Mouse (Mus musculus): ENCODE results near the gene Pla2g1b. TPM values are rescaled to one million over a fixed set of nuclear protein-coding genes. Genes with fewer than 3 reads are reported as not detected.
"Not testable (repeated sequence)": the region's sequence is repeated elsewhere in the genome, so short reads cannot be mapped to it uniquely, and the experiment has no call there.

Pla2g1b gene
- polyA plus RNA-seq, 1 experiment from 2014 or later = 1.1 TPM

- peaks cover 4% of the 10 kb centered on the region; the same call in 1 of the 2 replicates for H3K36me3 ChIP-seq
- ATAC-seq (ENCODE audit: extremely low read depth, insufficient number of reproducible peaks, low FRiP score, low TSS enrichment) = no peak
- WGBS = 80% methylated on average over 8 of the region's 8 CpGs
Observed at GRCm38 (mm10) chr5:115487353-115487752, 21.3 kb downstream of the Pla2g1b start.

GRCm38 (mm10) chr5:115487942-115488580, 22.0 kb downstream of the Pla2g1b start:
- Histone ChIP-seq H3K4me1 (peaks cover 35% of the 10 kb centered on the region), H3K4me3 (no peak overlapping the region), H3K4me2 (peak overlapping the region; percentile 75), H3K36me3 (no peaks in the 10 kb centered on the region), H3K9ac (no peak overlapping the region), H3K27me3 (replicated peaks) (no peaks in the 10 kb centered on the region), H3K27ac (replicated peaks) (no peak overlapping the region; the same call in 1 of the 2 replicates), H3K9me3 (no peaks in the 10 kb centered on the region)
- no peak for ATAC-seq (ENCODE audit: extremely low read depth, insufficient number of reproducible peaks, low FRiP score, low TSS enrichment)
- 73% methylated on average over 9 of the region's 9 CpGs for WGBS

More at GRCm38 (mm10) chr5:115487353-115487752, 21.3 kb downstream of the Pla2g1b start:
- no peak overlapping the region for H3K27ac ChIP-seq (replicated peaks)
- no peak overlapping the region for H3K4me2 ChIP-seq
- no peaks in the 10 kb centered on the region for H3K9me3 ChIP-seq
- peaks cover 42% of the 10 kb centered on the region for H3K4me1 ChIP-seq
- no peak overlapping the region for H3K9ac ChIP-seq
- H3K27me3 ChIP-seq (replicated peaks) = peaks cover 1% of the 10 kb centered on the region; the same call in 1 of the 2 replicates
- H3K4me3 ChIP-seq = no peak overlapping the region

GRCm38 (mm10) chr5:115488841-115489698, 23.0 kb downstream of the Pla2g1b start:
- Histone ChIP-seq H3K9ac (peak overlapping the region; percentile 95), H3K9me3 (no peaks in the 10 kb centered on the region), H3K4me2 (peak overlapping the region; percentile 75), H3K27me3 (replicated peaks) (no peaks in the 10 kb centered on the region), H3K4me1 (peaks cover 40% of the 10 kb centered on the region), H3K4me3 (peak overlapping the region; percentile 48), H3K27ac (replicated peaks) (peak overlapping the region; percentile 100), H3K36me3 (no peaks in the 10 kb centered on the region)
- ATAC-seq (ENCODE audit: extremely low read depth, insufficient number of reproducible peaks, low FRiP score, low TSS enrichment) = peak; percentile 43; the same call in 1 of the 2 replicates
- under 1% methylated on average over 39 of the region's 39 CpGs for WGBS

- H3K36me3 ChIP-seq = no peaks in the 10 kb centered on the region
- H3K4me1 ChIP-seq = peaks cover 42% of the 10 kb centered on the region
- H3K4me2 ChIP-seq = peak overlapping the region; percentile 75
- peak overlapping the region; percentile 48 for H3K4me3 ChIP-seq
- peak overlapping the region; percentile 100 for H3K27ac ChIP-seq (replicated peaks)
- under 1% methylated on average over 50 of the region's 50 CpGs for WGBS
- H3K27me3 ChIP-seq (replicated peaks) = no peaks in the 10 kb centered on the region
- ATAC-seq (ENCODE audit: extremely low read depth, insufficient number of reproducible peaks, low FRiP score, low TSS enrichment) = peak; percentile 78
- H3K9me3 ChIP-seq = no peaks in the 10 kb centered on the region
- H3K9ac ChIP-seq = peak overlapping the region; percentile 95
Observed at GRCm38 (mm10) chr5:115489699-115490637, 23.9 kb downstream of the Pla2g1b start.

- 8% methylated on average over 8 of the region's 8 CpGs for WGBS
- no peak for ATAC-seq (ENCODE audit: extremely low read depth, insufficient number of reproducible peaks, low FRiP score, low TSS enrichment)
- Histone ChIP-seq H3K36me3 (no peaks in the 10 kb centered on the region), H3K9ac (0 out of 2 replicates have a peak overlapping the region, but pooled peaks have one; percentile 95), H3K4me1 (peaks cover 41% of the 10 kb centered on the region), H3K9me3 (no peaks in the 10 kb centered on the region), H3K27ac (replicated peaks) (peak overlapping the region; percentile 100), H3K4me2 (peak overlapping the region; percentile 75), H3K27me3 (replicated peaks) (no peaks in the 10 kb centered on the region), H3K4me3 (peak overlapping the region; percentile 48; the same call in 1 of the 2 replicates)
Observed at GRCm38 (mm10) chr5:115490638-115491000, 24.6 kb downstream of the Pla2g1b start.

- 31% methylated on average over 5 of the region's 5 CpGs for WGBS
- H3K4me1 ChIP-seq = peaks cover 41% of the 10 kb centered on the region
- no peaks in the 10 kb centered on the region for H3K36me3 ChIP-seq
- H3K27me3 ChIP-seq (replicated peaks) = no peaks in the 10 kb centered on the region
- H3K27ac ChIP-seq (replicated peaks) = peak overlapping the region; percentile 100; the same call in 1 of the 2 replicates
- H3K9ac ChIP-seq = peak overlapping the region; percentile 76; the same call in 1 of the 2 replicates
- ATAC-seq (ENCODE audit: extremely low read depth, insufficient number of reproducible peaks, low FRiP score, low TSS enrichment) = no peak
- no peaks in the 10 kb centered on the region for H3K9me3 ChIP-seq
- peak overlapping the region; percentile 75 for H3K4me2 ChIP-seq
- no peak overlapping the region for H3K4me3 ChIP-seq
Observed at GRCm38 (mm10) chr5:115491076-115491475, 25.0 kb downstream of the Pla2g1b start.

- Histone ChIP-seq H3K9ac (peak overlapping the region; percentile 76), H3K9me3 (no peaks in the 10 kb centered on the region), H3K4me1 (peaks cover 41% of the 10 kb centered on the region), H3K27ac (replicated peaks) (peak overlapping the region; percentile 71), H3K4me3 (peak overlapping the region; percentile 40), H3K4me2 (peak overlapping the region; percentile 75), H3K27me3 (replicated peaks) (no peaks in the 10 kb centered on the region), H3K36me3 (no peaks in the 10 kb centered on the region)
- WGBS = 2% methylated on average over 28 of the region's 28 CpGs
- ATAC-seq (ENCODE audit: extremely low read depth, insufficient number of reproducible peaks, low FRiP score, low TSS enrichment) = no peak
Observed at GRCm38 (mm10) chr5:115491771-115492322, 25.8 kb downstream of the Pla2g1b start.

DNA sequence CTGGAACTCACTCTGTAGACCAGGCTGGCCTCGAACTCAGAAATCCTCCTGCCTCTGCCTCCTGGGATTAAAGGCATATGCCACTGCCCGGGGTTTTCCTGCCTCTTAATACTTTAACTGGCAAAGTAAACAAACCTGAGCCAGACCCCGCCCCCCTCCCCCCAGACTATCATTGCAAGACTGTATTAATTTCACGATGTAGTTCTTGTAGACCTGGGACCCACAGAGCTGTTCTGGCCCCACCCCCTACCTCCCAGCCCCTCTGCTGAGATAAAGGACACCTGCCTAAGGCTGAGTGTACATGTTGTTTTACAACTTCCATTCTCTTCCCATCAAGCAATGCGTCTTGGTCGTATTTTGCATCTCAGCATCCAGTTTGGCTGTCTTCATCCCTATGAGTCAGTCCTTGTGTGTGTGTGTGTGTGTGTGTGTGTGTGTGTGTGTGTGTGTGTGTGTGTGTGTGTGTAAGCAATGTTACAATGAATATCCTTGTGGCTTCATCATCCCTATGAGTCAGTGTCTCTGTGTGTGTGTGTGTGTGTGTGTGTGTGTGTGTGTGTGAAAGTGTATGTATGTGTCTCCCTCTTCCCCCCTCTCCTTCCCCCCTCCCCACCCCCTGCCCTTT, 26.8 kb downstream of the Pla2g1b start:
- H3K9me3 ChIP-seq = no peaks in the 10 kb centered on the region
- H3K4me1 ChIP-seq = peaks cover 41% of the 10 kb centered on the region
- no peak for ATAC-seq (ENCODE audit: extremely low read depth, insufficient number of reproducible peaks, low FRiP score, low TSS enrichment)
- no peak overlapping the region for H3K4me2 ChIP-seq
- no peak overlapping the region for H3K4me3 ChIP-seq
- peak overlapping the region; percentile 84 for H3K27ac ChIP-seq (replicated peaks)
- WGBS = 70% methylated on average over 6 of the region's 6 CpGs
- no peaks in the 10 kb centered on the region for H3K36me3 ChIP-seq
- H3K27me3 ChIP-seq (replicated peaks) = no peaks in the 10 kb centered on the region
- 0 out of 2 replicates have a peak overlapping the region, but pooled peaks have one; percentile 63 for H3K9ac ChIP-seq

DNA sequence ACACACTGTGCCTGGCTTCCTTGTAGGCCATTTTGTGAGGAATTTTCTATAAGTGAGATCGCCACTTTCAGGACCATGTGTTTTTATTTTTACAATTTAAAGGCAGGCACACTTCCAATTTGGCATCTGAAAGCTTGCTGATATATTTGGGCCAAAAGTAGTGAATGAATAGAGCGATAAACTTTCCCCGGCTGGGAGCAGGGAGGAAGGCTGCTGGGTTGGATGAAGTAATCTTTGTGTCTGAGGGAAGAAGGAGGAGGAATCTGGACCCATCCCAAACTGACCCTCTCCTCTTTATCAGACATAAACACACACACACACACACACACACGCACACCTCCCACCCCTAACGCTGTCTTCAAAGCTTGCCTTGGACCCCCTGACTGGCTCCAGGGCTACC, 27.4 kb downstream of the Pla2g1b start:
- Histone ChIP-seq H3K4me1 (peaks cover 38% of the 10 kb centered on the region), H3K4me2 (peak overlapping the region; percentile 20; the same call in 1 of the 2 replicates), H3K9ac (peak overlapping the region; percentile 63), H3K36me3 (no peaks in the 10 kb centered on the region), H3K4me3 (no peak overlapping the region), H3K27me3 (replicated peaks) (no peaks in the 10 kb centered on the region), H3K27ac (replicated peaks) (peak overlapping the region; percentile 84), H3K9me3 (no peaks in the 10 kb centered on the region)
- ATAC-seq (ENCODE audit: extremely low read depth, insufficient number of reproducible peaks, low FRiP score, low TSS enrichment) = no peak
- WGBS = 33% methylated on average over 5 of the region's 5 CpGs

- not testable (repeated sequence) for H3K9me3 ChIP-seq; H3K27me3 ChIP-seq (replicated peaks); H3K36me3 ChIP-seq; H3K4me2 ChIP-seq; ATAC-seq (ENCODE audit: extremely low read depth, insufficient number of reproducible peaks, low FRiP score, low TSS enrichment); H3K4me3 ChIP-seq; H3K27ac ChIP-seq (replicated peaks); H3K9ac ChIP-seq
- 82% methylated on average over 3 of the region's 3 CpGs for WGBS
- peaks cover 33% of the 10 kb centered on the region for H3K4me1 ChIP-seq
Observed at GRCm38 (mm10) chr5:115495618-115496017, 29.6 kb downstream of the Pla2g1b start.

Data from heart, embryonic 13.5 days (tissue).